Mouse (Mus musculus) cerebellum, adult 2 months (tissue): Measurements from ENCODE around the gene Rasd2.

ENCODE experiments used
- CTCF ChIP-seq: fragments of 200-500 bp; IDR thresholded peaks from 2 replicates; pipeline ENCODE4 v1.5.1; 2011; ENCODE audit warnings: low read depth, mild to moderate bottlenecking, control low read depth, low read length, moderate library complexity, borderline replicate concordance; ENCODE audit not compliant: insufficient read depth
- POLR2A ChIP-seq: fragments of 200-500 bp; IDR thresholded peaks from 2 replicates; pipeline ENCODE4 v1.6.1; 2011; ENCODE audit warnings: low read length, control low read depth, borderline replicate concordance; ENCODE audit not compliant: insufficient read depth

- TF ChIP-seq CTCF (no peak), POLR2A (no peak)
These were observed 41.9 kb downstream of the Rasd2 start for GRCm38 (mm10) chr8:75255635-75256034.
